Mouse (Mus musculus) hindbrain, embryonic 10.5 days (tissue): Measurements from ENCODE around the gene Dlg2. TPM values are rescaled to one million over a fixed set of nuclear protein-coding genes. Genes with fewer than 3 reads are reported as not detected.
A peak's percentile ranks its signal among the peaks of the same experiment; 100 is the strongest.

Experiments
- DNase-seq: peaks from one replicate; pipeline ENCODE4 v3.0.0-alpha.2; 2017; ENCODE audit warnings: low spot score
- H3K27ac ChIP-seq: fragments of 300-500 bp; sonication (generic); 2 replicates; pipeline ENCODE4 v1.5.1; 2016; ENCODE audit warnings: mild to moderate bottlenecking, moderate library complexity
- H3K27me3 ChIP-seq: fragments of 300-500 bp; sonication (generic); 2 replicates; pipeline ENCODE4 v1.6.1; 2016; ENCODE audit warnings: mild to moderate bottlenecking; ENCODE audit not compliant: poor library complexity, insufficient read depth, severe bottlenecking
- H3K36me3 ChIP-seq: fragments of 300-500 bp; sonication (generic); 2 replicates; pipeline ENCODE4 v1.6.1; 2016; ENCODE audit warnings: mild to moderate bottlenecking, moderate library complexity
- H3K4me1 ChIP-seq: fragments of 300-500 bp; sonication (generic); replicated peaks from 2 replicates; pipeline ENCODE4 v1.6.1; 2016; ENCODE audit warnings: mild to moderate bottlenecking
- H3K4me3 ChIP-seq: fragments of 300-500 bp; sonication (generic); 2 replicates; pipeline ENCODE4 v1.5.1; 2016; ENCODE audit warnings: mild to moderate bottlenecking, moderate library complexity
- H3K9me3 ChIP-seq: fragments of 300-500 bp; sonication (generic); 2 replicates; pipeline ENCODE4 v1.6.1; 2016; ENCODE audit warnings: mild to moderate bottlenecking, moderate library complexity
- WGBS: fragments of 180-500 bp; shearing (Covaris S2); methylation state at CpG from one replicate; pipeline ENCODE4 v1.1.7; 2016; 5-methylcytosine and 5-hydroxymethylcytosine counted together
- polyA plus RNA-seq: library from polyadenylated mRNA; unstranded; fragments of >200 nt; fragmentation: Nextera tagmentation; extraction: Ambion mirVana; gene quantifications from 2 replicates; pipeline ENCODE4 v1.2.1, GENCODE M21; 2016

Gene Dlg2
- polyA plus RNA-seq, 1 experiment from 2014 or later = 2.2 TPM

GRCm38 (mm10) chr7:92135624-92136023 lies 1659.2 kb downstream of the Dlg2 start:
- no peak for DNase-seq
- H3K9me3 ChIP-seq = no peaks in the 10 kb centered on the region
- 57% methylated on average over 2 of the region's 2 CpGs for WGBS

GRCm38 (mm10) chr7:92140051-92140817 lies 1663.8 kb downstream of the Dlg2 start:
- Histone ChIP-seq H3K27ac (no peak overlapping the region), H3K36me3 (no peaks in the 10 kb centered on the region), H3K4me1 (no peaks in the 10 kb centered on the region), H3K27me3 (no peaks in the 10 kb centered on the region), H3K4me3 (no peak overlapping the region), H3K9me3 (no peaks in the 10 kb centered on the region)
- no peak for DNase-seq
- WGBS = 88% methylated on average over 9 of the region's 9 CpGs

More at GRCm38 (mm10) chr7:92135624-92136023, 1659.2 kb downstream of the Dlg2 start:
- Histone ChIP-seq H3K36me3 (no peaks in the 10 kb centered on the region), H3K27ac (no peak overlapping the region), H3K4me3 (no peak overlapping the region), H3K4me1 (no peaks in the 10 kb centered on the region), H3K27me3 (no peaks in the 10 kb centered on the region)

GRCm38 (mm10) chr7:92147499-92147898 lies 1671.0 kb downstream of the Dlg2 start:
- no peaks in the 10 kb centered on the region for H3K4me1 ChIP-seq
- DNase-seq = no peak
- no peak overlapping the region for H3K4me3 ChIP-seq
- no peaks in the 10 kb centered on the region for H3K27me3 ChIP-seq
- 85% methylated on average over 1 of the region's 1 CpGs for WGBS
- H3K9me3 ChIP-seq = no peaks in the 10 kb centered on the region
- no peaks in the 10 kb centered on the region for H3K36me3 ChIP-seq
- H3K27ac ChIP-seq = no peak overlapping the region

- no peaks in the 10 kb centered on the region for H3K9me3 ChIP-seq
- no peaks in the 10 kb centered on the region for H3K36me3 ChIP-seq
- H3K4me1 ChIP-seq = no peaks in the 10 kb centered on the region
- no peak overlapping the region for H3K4me3 ChIP-seq
- H3K27me3 ChIP-seq = no peaks in the 10 kb centered on the region
- 75% methylated on average over 3 of the region's 3 CpGs for WGBS
- no peak for DNase-seq
- H3K27ac ChIP-seq = no peak overlapping the region
These were observed 1674.3 kb downstream of the Dlg2 start for GRCm38 (mm10) chr7:92150768-92151167.

GRCm38 (mm10) chr7:92154603-92155002 lies 1678.1 kb downstream of the Dlg2 start:
- no peak overlapping the region for H3K27ac ChIP-seq
- no peak overlapping the region for H3K4me3 ChIP-seq
- no peaks in the 10 kb centered on the region for H3K36me3 ChIP-seq
- H3K9me3 ChIP-seq = no peaks in the 10 kb centered on the region
- no peaks in the 10 kb centered on the region for H3K4me1 ChIP-seq
- no peak for DNase-seq
- H3K27me3 ChIP-seq = no peaks in the 10 kb centered on the region

- H3K36me3 ChIP-seq = no peaks in the 10 kb centered on the region
- H3K27me3 ChIP-seq = no peaks in the 10 kb centered on the region
- no peak overlapping the region for H3K27ac ChIP-seq
- H3K4me1 ChIP-seq = no peaks in the 10 kb centered on the region
- H3K9me3 ChIP-seq = no peaks in the 10 kb centered on the region
- no peak overlapping the region for H3K4me3 ChIP-seq
- WGBS = 95% methylated on average over 2 of the region's 2 CpGs
- no peak for DNase-seq
These were observed 1686.7 kb downstream of the Dlg2 start for GRCm38 (mm10) chr7:92163150-92163549.

- WGBS = 86% methylated on average over 2 of the region's 2 CpGs
- no peak for DNase-seq
- Histone ChIP-seq H3K27ac (no peak overlapping the region), H3K27me3 (no peaks in the 10 kb centered on the region), H3K36me3 (no peaks in the 10 kb centered on the region), H3K4me1 (no peaks in the 10 kb centered on the region), H3K9me3 (no peaks in the 10 kb centered on the region), H3K4me3 (no peak overlapping the region)
These were observed 1687.8 kb downstream of the Dlg2 start for GRCm38 (mm10) chr7:92164316-92164715.

GRCm38 (mm10) chr7:92164875-92165518 lies 1688.5 kb downstream of the Dlg2 start:
- 93% methylated on average over 6 of the region's 6 CpGs for WGBS
- H3K9me3 ChIP-seq = no peaks in the 10 kb centered on the region
- DNase-seq = no peak

GRCm38 (mm10) chr7:92180029-92180428 lies 1703.6 kb downstream of the Dlg2 start:
- no peaks in the 10 kb centered on the region for H3K36me3 ChIP-seq
- peaks cover 33% of the 10 kb centered on the region for H3K27me3 ChIP-seq
- H3K27ac ChIP-seq = no peak overlapping the region
- H3K9me3 ChIP-seq = no peaks in the 10 kb centered on the region
- peak overlapping the region; percentile 54 for H3K4me3 ChIP-seq
- WGBS = 31% methylated on average over 5 of the region's 5 CpGs
- no peak for DNase-seq
- peaks cover 22% of the 10 kb centered on the region for H3K4me1 ChIP-seq

More at GRCm38 (mm10) chr7:92164875-92165518, 1688.5 kb downstream of the Dlg2 start:
- no peak overlapping the region for H3K27ac ChIP-seq
- no peaks in the 10 kb centered on the region for H3K27me3 ChIP-seq
- H3K4me3 ChIP-seq = no peak overlapping the region
- H3K4me1 ChIP-seq = no peaks in the 10 kb centered on the region
- H3K36me3 ChIP-seq = no peaks in the 10 kb centered on the region

GRCm38 (mm10) chr7:92180591-92181587 lies 1704.4 kb downstream of the Dlg2 start:
- peak overlapping the region; percentile 76 for H3K27ac ChIP-seq

GRCm38 (mm10) chr7:92181959-92182612 lies 1705.6 kb downstream of the Dlg2 start:
- peaks cover 33% of the 10 kb centered on the region for H3K27me3 ChIP-seq

More at GRCm38 (mm10) chr7:92180591-92181587, 1704.4 kb downstream of the Dlg2 start:
- Histone ChIP-seq H3K27me3 (peaks cover 33% of the 10 kb centered on the region), H3K9me3 (no peaks in the 10 kb centered on the region), H3K4me1 (peaks cover 22% of the 10 kb centered on the region), H3K36me3 (no peaks in the 10 kb centered on the region), H3K4me3 (peak overlapping the region; percentile 54)
- WGBS = 20% methylated on average over 29 of the region's 29 CpGs
- DNase-seq = peak; percentile 60

GRCm38 (mm10) chr7:92184371-92185059 lies 1708.0 kb downstream of the Dlg2 start:
- Histone ChIP-seq H3K27ac (no peak overlapping the region), H3K4me3 (no peak overlapping the region), H3K36me3 (no peaks in the 10 kb centered on the region), H3K9me3 (no peaks in the 10 kb centered on the region), H3K4me1 (peaks cover 22% of the 10 kb centered on the region), H3K27me3 (peaks cover 32% of the 10 kb centered on the region)
- 90% methylated on average over 7 of the region's 7 CpGs for WGBS
- DNase-seq = no peak

More at GRCm38 (mm10) chr7:92181959-92182612, 1705.6 kb downstream of the Dlg2 start:
- H3K4me3 ChIP-seq = peak overlapping the region; percentile 54
- H3K9me3 ChIP-seq = no peaks in the 10 kb centered on the region
- WGBS = 13% methylated on average over 10 of the region's 10 CpGs
- H3K4me1 ChIP-seq = peaks cover 22% of the 10 kb centered on the region
- peak; percentile 13 for DNase-seq
- H3K36me3 ChIP-seq = no peaks in the 10 kb centered on the region
- no peak overlapping the region for H3K27ac ChIP-seq
